Mouse (Mus musculus) myocyte (in vitro differentiated cells): ENCODE data around the gene Gm20388.

ENCODE experiments used
- E2F4 ChIP-seq: IDR thresholded peaks from one replicate; pipeline ENCODE4 v1.6.1; 2011; ENCODE audit warnings: mild to moderate bottlenecking, control low read depth, moderate library complexity; ENCODE audit not compliant: insufficient read depth
- POLR2A ChIP-seq: IDR thresholded peaks from one replicate; pipeline ENCODE4 v1.6.1; 2011; ENCODE audit warnings: low read depth, mild to moderate bottlenecking, control low read depth, moderate library complexity; ENCODE audit not compliant: insufficient read length

DNA sequence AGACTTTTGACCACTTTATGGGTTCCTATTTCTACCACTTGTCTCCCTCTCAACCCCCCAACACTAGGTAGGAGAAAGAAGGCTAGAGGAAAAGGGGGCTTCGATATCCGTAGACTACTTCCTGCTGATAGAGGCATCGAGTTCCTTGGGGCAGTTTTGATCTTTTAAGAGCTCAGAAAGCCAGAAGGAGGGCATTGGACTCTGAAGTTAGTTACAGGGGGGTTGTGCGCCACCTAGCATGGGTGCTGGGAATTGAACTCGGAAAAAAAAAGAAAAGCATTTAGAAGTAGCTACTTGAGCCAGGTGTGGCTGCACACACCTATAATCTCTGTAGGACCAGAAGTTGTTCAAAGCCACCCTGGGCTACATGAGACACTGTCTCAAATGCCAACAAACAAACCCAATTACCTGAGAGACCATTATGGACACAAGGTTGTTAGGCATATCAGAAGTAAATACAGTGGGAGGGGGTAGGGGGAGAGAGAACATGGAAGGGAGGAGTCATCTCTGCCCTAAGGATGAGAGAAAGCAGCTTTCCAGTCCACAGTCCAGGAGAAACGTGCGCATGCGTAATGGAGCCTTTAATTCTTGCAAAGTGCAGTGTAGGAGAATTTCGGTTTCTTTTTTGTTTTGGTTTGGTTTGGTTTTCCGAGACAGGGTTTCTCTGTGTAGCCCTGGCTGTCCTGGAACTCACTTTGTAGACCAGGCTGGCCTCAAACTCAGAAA is 4039.6 kb downstream of the Gm20388 start:
- no peak for TF ChIP-seq POLR2A
- no peak for TF ChIP-seq E2F4
